Mouse (Mus musculus) ovary, postnatal 14 days (tissue): Measurements from ENCODE around the gene Cdr2l.
"Not testable (repeated sequence)": the region's sequence is repeated elsewhere in the genome, so short reads cannot be mapped to it uniquely, and the experiment has no call there.

ENCODE experiments used
- DNase-seq: peaks from one replicate; pipeline ENCODE4 v3.0.0; 2022; ENCODE audit warnings: low spot score

Cdr2l gene

DNA sequence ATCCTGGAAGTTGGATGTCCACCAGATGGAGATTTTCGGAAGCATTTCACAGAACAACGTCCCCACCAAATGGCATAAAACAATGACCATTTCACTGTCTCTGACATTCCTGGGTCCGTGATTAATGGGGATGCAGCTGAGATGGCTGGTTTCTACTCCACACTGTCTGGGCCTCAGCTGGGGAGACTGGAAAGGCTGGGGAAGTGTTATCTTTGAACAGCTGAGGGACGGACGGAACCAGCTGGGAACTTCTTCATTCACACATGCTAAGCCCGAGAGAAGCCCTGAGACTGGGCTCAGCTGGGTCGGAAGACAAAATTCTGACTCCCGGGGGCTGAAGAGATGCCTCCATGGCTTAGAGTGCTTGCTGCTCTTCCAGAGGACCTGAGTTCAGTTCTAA lies 10.4 kb upstream of the Cdr2l start:
- no peak for DNase-seq

DNA sequence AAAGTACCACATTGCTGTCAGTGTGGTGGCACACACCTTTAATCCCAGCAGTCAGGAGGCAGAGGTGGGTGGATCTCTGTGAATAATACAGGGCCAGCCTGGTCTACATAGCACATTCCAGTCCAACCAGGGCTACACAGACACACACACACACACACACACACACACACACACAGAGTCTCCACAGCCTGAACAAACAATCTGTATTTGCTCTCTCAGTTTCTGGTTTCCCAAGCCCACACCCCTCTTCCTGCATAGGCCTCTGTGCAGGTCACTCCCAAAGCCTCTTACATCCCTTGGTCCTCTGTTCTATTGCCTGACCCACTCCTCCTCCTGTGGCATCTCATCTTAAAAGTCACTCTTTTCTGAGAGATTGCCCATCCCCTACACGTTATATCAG lies 9.7 kb upstream of the Cdr2l start:
- DNase-seq = no peak

DNA sequence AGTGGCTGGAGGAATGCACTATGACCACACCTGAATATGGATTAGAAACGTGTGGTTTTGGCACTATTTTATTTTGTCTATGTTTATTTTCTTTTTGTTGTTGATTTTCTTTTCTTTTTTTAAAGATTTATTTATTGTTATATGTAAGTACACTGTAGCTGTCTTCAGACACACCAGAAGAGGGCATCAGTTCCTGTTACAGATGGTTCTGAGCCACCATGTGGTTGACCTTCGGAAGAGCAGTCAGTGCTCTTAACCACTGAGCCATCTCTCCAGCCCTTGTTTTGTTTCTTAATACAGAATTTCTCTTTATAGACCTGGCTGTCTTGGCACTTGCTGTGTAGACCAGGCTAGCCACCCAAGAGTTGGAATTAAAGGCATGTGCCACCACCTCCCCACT lies 9.0 kb upstream of the Cdr2l start:
- no peak for DNase-seq

DNA sequence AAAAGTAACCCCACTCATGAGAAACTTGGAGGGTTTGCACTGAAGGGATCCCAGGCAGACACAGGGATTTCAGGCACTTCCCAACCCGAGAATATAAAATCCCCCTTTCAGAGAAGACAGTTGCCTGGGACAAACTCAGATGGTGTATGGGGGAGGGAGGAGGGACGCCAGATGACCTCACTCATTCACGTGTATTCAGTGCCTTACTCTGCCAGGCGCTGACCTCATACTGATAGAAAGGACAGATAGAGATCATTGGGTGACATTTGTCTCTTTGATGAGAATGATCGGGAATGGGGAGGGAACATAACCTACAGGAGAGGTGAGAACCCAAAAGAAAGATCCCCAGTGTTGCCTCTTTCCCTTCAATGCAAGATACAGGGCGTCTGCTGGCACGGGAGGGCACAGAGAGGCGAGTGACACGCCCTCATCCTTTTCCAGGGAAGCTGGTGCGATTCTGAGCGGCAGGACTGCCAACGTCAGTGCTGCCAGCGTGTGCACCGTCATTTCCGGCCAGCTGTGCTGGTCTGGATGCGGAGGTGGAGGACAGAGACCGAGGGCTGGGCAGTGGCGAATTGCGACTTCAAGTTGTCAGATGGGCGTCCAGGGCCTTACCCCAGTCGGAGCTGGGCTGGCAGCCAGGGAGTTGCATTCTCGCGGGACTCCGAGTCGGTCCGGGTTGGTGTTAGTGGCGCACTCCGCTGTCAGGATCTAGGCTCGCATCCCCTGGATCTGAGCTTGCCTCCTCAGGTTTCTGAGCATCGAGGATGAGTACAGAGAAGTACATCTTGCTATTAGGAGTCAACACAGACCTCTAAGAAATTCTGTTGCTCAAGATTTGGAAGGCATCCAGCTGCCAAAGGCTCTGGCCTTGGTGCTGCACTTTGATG lies 7.7 kb upstream of the Cdr2l start:
- peak; percentile 46 for DNase-seq

GRCm38 (mm10) chr11:115374695-115375425 lies 6.9 kb upstream of the Cdr2l start:
- no peak for DNase-seq

- DNase-seq = no peak
Measured at GRCm38 (mm10) chr11:115376722-115377121, 5.0 kb upstream of the Cdr2l start.

- no peak for DNase-seq
Measured at GRCm38 (mm10) chr11:115377254-115377653, 4.5 kb upstream of the Cdr2l start.

DNA sequence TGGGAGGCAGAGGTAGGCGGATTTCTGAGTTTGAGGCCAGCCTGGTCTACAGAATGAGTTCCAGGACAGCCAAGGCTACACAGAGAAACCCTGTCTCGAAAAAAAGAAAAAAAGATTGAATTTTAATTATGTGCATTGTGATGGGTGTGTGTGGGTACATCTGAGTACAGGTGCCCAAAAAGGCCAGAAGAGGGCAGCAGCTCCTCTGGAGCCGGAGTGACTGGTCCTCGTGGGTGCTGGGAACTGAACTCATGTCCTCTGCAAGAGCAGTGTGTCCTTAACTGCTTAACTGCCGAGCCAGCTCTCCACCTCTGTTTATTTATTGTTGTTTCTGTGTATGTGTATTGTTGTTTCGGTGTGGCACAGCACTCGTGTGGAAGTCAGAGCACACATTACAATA lies 3.9 kb upstream of the Cdr2l start:
- no peak for DNase-seq

GRCm38 (mm10) chr11:115381276-115381675 lies 440 bp upstream of the Cdr2l start:
- no peak for DNase-seq

DNA sequence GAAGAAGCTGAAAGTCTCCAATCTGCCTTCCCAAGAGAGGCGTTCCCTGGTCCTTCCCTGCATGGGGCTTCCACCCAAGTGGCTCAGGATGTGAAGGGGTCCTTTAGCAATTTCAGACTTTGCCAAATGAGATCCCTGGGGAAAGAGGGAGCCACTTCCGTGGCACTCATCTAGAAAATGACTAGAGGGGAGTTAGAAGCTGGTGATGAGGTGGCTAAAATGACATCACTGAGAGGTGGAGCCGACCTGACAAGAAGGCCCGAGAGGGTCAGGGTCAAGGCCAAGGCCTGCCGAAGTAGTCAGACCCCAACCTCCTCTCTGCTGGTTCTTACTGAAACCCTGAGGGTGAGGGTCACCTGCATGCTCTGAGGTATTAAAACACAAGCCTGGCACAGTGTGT lies 1.2 kb downstream of the Cdr2l start:
- no peak for DNase-seq

DNA sequence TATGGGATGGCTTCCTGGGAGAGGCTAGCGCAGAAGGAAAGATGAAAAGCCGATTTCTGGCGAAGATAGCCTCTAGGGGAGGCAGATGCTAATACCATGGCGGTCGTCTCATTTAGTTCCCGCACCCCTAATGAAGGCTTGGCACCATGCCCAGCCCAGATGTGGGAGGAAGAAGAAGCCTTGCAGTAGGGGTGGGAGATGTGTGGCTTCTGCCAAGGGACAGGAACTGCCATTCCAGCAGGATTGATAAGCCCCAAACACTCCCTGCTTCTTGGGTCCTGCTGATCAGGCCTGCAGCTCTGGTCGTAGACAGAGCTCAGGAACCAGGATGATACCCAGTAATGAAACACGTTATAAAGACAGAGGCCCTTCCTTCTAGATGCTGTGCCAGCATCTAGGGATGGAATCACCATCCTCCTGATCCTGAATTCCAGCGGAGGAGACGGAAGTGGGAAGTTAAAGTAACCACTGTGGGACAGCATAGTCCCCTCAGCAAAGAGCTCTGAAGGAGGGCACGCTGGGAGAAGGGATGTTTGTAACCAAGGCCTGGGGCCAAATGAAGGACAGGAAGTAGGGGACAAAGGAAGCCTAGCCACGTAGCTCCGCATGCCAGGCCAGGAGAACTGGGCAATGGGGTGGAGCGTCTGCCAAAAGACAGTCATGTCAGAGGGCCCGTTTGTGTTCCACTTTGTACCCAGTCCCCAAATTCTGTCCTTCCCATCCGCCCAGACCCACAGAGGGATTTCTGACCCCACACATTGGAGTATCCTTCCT lies 2.2 kb downstream of the Cdr2l start:
- no peak for DNase-seq

DNA sequence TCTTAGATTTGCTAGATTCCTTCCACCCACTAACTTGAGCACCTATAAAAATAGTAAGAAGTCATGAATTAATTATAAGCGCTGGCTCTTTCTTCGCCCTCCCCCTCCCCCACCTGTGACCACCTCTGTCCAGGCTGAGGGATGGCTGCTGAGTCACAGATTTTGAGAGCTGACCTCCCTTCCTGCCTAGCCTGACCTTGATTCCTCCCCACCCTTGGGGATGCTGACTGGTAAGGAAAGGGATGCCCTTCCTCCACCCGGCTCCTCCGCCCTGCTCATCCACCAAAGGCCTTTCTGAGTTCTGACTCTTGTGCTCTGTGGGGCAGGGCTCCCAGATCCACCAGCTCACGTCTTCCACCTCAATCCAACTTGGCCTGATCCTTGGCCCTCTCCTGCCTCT lies 2.9 kb downstream of the Cdr2l start:
- DNase-seq = no peak

- DNase-seq = not testable (repeated sequence)
Measured at GRCm38 (mm10) chr11:115386859-115387258, 5.1 kb downstream of the Cdr2l start.

DNA sequence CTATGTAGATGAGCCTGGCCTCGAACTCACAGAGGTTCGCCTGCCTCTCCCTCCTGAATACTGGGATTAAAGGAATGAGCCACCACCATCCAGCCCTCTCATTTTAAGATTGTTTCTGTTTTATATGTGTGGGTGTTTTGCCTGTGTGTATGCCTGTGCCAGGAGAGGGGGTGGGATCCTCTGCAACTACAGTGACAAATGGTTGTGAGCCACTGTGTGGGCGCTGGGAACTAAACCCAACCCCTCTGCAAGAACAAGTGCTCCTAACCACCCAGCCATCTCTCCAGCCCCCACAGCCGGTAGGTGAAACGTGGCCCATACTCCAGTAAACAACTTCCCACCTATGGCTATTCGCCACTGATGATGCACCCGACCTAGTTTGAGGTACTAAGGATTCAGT lies 9.6 kb downstream of the Cdr2l start:
- no peak for DNase-seq

GRCm38 (mm10) chr11:115393721-115394325 lies 12.1 kb downstream of the Cdr2l start:
- no peak for DNase-seq

DNA sequence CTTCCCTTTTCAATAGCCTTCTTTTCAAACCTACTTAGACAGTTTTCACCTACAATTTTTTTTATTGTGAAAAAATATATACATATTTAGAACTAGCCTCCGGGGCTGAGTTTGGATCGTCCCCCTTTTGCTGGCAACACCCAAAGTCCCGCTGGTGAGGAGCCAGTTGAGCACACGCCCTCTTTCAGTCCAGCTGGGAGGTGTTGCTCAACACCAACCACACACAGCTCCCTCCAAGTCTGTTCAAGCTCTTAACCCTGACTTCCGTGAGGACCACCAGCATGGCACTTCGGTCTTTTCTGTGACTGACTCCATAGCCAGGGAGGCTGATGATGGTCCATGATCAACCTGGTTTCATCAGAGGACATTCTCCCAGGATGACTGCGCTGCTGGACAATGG lies 16.4 kb downstream of the Cdr2l start:
- DNase-seq = no peak

- DNase-seq = no peak
Measured at GRCm38 (mm10) chr11:115400126-115400525, 18.4 kb downstream of the Cdr2l start.

DNA sequence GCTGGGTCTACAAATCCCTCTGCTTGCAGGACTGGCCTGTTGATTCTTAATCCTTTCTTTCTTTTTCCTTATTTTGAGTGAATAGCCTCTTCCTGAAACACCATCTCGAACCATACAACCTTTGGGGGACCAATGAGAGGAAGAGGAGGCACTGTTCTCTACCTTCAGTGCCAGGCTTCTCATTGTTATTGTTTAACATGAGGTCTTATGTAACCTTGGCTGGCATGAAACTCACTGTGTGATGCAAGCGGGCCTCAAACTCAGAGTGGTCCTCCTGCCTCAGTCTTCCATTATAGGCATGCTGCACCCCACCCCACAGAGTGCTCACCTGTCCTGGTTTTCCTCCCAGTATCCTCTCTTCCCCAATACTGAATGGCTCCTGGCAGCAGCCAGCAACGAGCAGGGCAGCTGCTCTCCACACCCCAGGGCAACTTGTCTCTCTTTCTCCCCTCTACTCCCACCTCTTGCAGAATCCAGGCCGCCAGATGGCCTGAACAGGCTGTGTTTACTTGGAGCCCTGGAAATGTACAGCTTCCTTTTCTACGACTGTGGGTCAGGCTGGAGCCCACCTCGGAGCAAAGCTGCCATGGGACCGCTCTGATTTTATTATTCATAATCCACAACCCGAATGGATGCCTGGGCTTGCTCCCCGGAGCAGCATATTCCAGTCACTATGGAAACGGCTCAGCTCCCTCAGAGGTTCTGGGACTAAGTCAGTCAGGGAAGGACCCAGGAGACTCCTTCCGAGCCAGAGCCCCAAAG lies 19.1 kb downstream of the Cdr2l start:
- DNase-seq = no peak

DNA sequence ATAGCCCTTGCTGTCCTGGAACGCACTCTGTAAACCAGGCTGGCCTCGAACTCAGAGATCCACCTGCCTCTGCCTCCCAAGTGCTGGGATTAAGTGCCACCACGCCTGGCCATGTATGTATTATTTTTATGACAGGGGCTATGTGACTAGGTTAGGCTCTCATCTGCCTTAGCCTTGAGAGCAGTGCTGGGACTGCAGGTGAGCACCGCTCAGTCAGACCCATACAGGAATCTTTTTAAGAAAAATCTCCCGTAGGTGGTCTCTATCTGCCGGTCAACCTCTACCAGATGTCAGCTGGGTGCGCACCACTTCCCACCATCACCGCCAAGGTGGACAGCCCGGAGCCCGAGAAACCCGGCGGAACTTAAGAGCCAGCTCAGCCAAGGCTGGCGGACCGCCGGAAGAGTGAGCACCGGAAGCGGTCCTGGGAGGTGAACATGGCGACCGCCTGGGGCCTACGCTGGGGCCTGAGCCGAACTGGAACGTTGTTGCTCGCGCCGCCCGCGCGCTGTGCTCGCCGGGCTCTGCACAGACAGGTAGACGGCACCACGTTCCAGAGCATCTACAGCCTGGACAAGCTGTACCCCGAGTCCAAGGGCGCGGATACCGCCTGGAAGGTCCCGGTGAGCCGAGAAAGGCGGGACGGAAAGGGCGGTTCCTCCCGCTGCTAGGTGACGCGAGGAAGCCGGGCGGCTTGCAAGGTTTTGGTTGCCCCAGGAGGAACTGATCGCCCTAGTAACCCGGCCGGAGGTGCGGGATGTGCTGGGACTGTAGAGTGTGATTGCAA lies 21.8 kb downstream of the Cdr2l start, which contains the start of gene Mrpl58:
Mrpl58 (plus strand) TSS at position 415 of the 787 bp plus-strand sequence.
- DNase-seq = peak; percentile 80

GRCm38 (mm10) chr11:115405723-115406122 lies 24.0 kb downstream of the Cdr2l start:
- no peak for DNase-seq
